Mouse (Mus musculus): ENCODE results near the gene Epb41l1.
"Not testable (repeated sequence)": the region's sequence is repeated elsewhere in the genome, so short reads cannot be mapped to it uniquely, and the experiment has no call there.

Epb41l1 gene

GRCm38 (mm10) chr2:156420694-156421380 is at the start of gene Epb41l1:
Epb41l1 (plus strand) TSS chr2:156420909.
- DNase-seq (ENCODE audit: low spot score in 2 of 2): peak in 1 of 2 experiments; percentile 50

DNA sequence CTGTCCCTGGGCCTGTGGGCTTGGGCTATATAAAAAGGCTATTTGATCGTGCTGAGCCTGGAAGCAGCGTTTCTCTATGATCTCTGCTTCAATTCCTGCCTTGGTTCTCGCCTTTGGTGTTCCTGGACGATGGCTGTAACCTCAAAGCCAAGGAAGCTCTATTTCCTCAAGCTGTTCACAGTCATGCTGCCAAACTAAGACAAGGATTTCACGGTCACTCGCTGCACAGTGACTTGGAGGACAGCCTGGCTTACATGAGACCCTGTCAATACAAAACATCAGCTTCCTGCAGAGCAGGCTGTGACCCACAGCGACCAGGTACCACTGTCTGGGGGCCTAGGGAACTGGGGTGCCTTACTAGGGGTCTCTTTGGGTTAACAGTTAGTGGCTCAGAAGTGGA is 43.8 kb upstream of the Epb41l1 start:
- DNase-seq (ENCODE audit: low spot score in 2 of 2): no peak

DNA sequence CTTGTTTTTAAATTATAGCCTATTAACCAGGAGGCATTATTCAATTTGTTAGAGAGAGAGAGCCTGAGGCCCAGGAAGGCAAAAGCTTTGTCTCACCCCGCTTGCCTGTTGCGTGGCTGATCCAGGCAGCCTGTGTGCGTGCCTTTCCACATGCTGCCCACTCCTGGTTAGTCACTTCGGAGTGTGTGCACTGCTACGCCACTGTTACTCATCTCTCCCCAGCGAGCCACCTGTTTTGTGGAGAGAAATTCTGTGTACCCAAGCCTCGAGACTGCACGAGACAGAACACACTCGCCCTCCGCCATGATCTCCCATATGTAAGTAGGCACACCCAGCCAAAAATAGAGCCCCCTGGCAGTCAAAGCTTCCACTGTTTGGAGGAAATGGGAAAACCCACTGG is 40.8 kb upstream of the Epb41l1 start:
- DNase-seq (ENCODE audit: low spot score in 2 of 2): no peak

DNA sequence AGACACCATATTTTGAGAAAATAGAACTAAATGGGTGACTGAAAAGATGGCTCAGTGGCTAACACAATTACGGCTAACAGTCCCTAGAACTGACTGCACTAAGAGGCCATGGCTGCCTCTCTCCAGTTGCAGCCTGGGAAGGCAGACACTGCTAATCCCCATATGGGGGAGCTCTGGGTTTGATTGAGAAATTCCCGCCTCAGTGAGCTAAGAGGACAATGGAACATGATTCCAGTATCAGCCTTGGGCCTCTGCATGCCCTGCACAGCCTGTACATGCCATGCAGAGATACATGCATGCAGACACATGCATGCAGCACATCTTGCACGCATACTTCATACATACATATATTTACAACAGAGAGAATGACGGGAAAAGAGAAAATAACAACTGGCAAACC is 39.4 kb upstream of the Epb41l1 start:
- DNase-seq (ENCODE audit: low spot score in 2 of 2): no peak

GRCm38 (mm10) chr2:156392461-156393154 is 28.1 kb upstream of the Epb41l1 start:
- DNase-seq (ENCODE audit: low spot score in 2 of 2): peak; percentile 73 to 79

DNA sequence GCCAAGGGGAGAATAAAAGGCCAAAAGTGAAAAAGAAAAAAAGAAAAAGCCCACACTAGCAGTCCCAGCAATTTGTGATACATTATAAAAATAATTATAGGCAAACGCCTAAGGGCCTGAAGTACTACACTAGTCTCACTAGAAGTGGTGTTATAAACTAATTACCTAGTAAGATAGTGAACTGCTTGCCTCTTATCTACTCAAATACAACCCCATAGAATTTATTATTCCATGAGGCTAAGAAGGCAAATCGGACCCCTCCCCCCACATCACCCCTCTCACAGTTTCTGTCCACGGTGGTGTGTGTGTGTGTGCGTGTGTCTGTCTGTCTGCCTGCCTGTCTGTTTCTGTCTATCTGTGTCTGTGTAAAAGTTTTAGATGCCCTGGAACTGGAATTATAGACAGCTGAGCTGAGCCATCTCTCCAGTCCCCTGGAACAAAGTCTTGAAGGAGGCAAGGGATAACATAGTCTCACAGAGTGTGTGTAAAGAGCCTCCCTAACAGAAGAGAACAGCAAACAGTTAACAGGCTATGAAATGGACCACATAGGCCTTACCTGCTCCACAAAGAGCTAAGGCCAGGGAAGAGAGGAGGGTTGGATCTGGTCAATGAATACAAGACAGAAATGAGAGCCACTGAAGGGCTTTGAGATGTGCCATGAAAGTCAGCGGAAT is 27.4 kb upstream of the Epb41l1 start:
- no peak for DNase-seq (ENCODE audit: low spot score in 2 of 2)

DNA sequence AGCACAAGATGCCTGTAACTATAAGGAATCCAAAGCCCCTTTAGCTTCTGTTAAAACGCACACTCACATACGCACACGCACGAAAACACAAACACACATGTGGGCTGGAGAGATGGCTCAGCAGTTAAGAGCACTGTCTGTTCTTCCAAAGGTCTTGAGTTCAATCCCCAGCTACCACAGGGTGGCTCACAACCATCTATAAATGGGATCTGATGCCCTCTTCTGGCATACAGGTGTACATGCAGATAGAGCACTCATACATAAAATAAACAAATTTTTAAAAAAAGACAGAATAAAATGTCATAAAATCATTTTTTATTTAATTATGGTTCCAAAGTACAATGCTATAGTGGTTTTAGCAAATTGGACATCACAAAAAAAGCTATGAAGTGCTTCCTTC is 26.4 kb upstream of the Epb41l1 start:
- no peak for DNase-seq (ENCODE audit: low spot score in 2 of 2)

DNA sequence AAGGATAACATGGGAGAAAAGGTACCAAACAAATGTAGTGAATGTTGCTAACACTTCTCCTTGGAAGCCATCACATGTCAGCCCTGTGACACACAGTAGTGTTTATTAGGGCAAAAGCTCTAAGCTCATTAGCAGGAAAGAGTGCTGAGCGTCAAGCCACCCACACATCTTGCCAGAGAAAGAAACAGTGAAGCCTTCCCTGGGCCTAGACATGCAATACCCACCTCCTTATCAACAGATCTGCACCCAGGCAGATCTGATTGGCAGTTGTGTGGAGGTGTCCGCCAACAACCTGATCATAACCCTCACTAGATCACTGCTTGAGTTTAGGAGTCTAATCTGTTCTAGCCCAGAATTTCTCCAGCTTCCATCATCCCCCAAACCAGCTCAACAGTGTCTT is 24.6 kb upstream of the Epb41l1 start:
- DNase-seq (ENCODE audit: low spot score in 2 of 2): no peak

DNA sequence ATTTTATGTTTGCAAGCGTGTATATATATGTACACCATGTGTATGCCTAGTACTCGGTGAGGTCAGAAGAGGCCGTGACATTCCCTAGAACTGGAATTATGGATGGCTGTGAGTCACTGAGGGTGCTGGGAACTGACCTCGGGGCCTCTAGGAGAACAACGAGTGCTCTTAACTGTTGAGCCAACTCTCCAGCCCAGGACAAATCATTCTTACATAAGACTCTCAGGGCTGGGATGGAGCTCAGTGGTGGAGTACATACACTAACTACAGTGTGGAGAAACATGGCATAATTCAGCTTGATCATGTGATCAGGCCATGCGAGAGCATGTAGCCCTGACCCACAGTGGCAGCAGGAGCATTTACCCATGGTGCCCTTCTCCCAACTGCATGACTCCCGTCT is 22.7 kb upstream of the Epb41l1 start:
- DNase-seq (ENCODE audit: low spot score in 2 of 2): no peak

- no peak for DNase-seq (ENCODE audit: low spot score in 2 of 2)
These were observed 21.2 kb upstream of the Epb41l1 start for GRCm38 (mm10) chr2:156399485-156399884.

DNA sequence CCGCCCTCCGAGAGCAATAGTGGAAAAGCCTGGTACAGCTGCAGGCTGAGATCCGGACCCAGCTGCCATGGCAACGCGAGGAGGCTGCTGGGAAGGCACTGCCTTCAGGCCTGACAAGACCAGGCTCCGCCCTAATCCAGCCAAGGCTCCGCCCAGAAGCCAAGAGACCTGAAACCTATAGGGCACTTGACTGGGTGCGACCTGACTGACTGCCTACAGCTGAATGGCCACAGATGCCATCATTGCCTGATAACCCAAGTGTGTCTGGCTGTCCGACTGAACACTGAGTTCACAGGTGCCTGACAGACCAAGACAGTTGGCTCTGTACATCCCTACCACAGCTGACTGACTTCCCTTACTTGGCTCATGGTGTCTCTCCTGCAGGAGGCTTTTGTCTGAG is 19.4 kb upstream of the Epb41l1 start:
- no peak for DNase-seq (ENCODE audit: low spot score in 2 of 2)

DNA sequence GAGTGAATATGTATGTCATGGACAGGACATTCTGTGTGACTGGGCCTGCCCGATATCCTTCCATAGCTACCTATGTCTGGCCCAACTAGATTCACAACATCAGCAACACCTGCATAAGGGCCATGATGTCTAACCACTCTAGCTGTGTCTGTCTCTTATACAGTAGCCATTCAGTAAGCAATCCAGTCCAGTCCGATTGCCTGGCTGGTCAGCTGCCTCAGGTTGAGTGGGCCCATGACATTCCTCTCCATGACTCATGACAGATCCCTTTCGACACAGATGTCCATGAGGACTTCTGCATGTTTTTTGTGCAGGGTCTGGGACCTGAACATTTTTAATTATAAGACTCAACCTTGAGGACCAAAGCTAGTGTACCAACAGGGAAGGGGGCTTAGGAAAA is 18.7 kb upstream of the Epb41l1 start:
- no peak for DNase-seq (ENCODE audit: low spot score in 2 of 2)

- no peak for DNase-seq (ENCODE audit: low spot score in 2 of 2)
These were observed 13.7 kb upstream of the Epb41l1 start for GRCm38 (mm10) chr2:156406987-156407386.

DNA sequence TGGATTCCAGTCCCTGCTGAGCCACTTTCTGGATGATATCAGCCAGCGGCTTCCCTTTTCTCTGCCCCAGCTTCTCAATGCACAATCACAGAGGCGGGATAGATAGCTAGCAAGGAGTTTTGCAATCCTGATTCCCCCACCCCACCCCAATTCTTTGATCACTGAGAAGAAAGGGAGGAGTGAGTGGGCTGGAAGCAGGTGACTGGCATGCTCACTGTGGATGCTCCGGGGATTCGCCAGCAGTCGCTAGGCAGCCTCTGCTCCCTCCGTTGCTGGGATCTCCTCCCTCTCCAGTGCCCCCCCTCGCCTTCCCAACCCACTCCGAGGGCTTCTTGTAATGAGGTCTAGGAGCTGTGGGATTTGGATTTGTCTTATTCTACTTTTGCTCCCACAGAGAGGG is 12.5 kb upstream of the Epb41l1 start:
- DNase-seq (ENCODE audit: low spot score in 2 of 2): no peak

GRCm38 (mm10) chr2:156411348-156411747 is 9.4 kb upstream of the Epb41l1 start:
- not testable (repeated sequence) for DNase-seq (ENCODE audit: low spot score in 2 of 2)

DNA sequence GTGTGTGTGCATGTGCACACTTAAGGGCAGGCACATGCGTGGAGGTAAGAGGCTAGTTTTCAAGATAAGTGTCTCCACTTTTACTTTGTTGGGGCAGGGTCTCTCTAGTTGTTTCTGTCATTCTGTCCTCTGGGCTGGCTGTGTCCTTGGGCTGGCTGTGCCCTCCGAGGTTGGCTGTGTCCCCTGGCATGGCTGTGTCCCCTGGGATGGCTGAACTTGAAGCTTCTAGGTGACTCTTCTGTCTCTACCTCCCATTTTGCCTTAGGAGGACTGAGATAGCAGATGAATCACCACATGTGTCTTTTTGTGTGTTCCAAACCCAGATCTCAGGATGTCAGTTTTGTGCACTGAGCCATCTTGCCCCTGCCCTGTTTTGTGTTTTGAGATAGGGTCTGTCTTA is 5.7 kb upstream of the Epb41l1 start:
- no peak for DNase-seq (ENCODE audit: low spot score in 2 of 2)

- DNase-seq (ENCODE audit: low spot score in 2 of 2): no peak
These were observed 5.0 kb upstream of the Epb41l1 start for GRCm38 (mm10) chr2:156415674-156416073.

GRCm38 (mm10) chr2:156417194-156417593 is 3.5 kb upstream of the Epb41l1 start:
- no peak for DNase-seq (ENCODE audit: low spot score in 2 of 2)

- DNase-seq (ENCODE audit: low spot score in 2 of 2): no peak
These were observed 2.2 kb upstream of the Epb41l1 start for GRCm38 (mm10) chr2:156418467-156418866.

DNA sequence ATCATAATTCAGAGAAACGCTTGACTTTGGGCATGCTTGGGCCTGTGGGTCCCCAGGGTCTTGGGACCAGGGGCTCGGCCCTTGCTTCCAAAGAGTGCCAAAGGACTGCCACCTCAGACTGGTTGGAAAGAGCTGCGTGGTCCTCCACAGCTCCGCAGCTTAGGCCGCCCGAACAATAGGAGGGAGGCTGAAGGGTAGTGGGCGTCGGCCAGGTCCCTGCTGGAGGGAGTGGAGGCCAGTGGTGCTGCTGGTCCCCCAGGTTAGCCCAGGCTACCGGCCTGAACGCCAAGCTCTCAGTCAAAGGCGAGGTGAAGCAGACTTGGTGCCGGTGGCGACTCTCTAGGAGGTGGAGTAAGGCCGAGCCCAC is 399 bp upstream of the Epb41l1 start:
- DNase-seq (ENCODE audit: low spot score in 2 of 2): no peak

DNA sequence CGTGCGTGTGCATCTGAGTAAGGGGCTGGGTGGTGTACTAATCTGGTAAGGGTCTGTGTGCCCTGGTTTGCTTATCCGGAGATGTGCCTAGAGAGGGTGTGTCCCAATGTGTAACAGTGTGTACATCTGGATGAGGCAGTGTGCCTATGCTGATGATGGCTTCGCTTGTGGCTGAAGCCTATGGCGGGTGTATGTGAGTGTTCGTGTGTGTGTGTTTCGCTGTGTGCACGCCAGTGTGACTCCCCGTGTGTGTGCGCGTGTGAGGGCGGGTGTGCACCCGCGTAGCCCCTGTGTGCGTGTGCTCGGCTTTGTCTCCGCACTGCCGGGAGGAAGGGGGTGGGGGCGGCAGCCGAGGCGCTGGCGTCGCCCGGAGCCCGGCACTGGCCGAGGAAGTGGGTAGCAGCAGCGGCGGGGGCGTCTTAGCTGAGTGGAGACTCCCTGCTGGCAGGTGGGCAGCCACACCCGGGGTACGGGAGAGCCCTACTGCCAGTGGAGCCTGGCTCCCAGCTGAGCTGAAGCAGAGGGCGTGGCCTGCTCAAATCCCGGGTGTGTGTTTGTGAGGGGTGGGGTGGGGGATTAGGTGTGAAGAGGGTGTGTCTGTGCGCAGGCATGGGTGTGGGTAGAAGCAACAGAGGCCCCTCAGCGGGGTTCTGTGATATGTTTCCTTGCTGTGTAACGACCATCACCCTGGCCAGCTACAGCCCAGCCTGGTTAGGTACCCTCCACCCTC is 837 bp downstream of the Epb41l1 start:
- DNase-seq (ENCODE audit: low spot score in 2 of 2): no peak

- no peak for DNase-seq (ENCODE audit: low spot score in 2 of 2)
These were observed 1.9 kb downstream of the Epb41l1 start for GRCm38 (mm10) chr2:156422631-156423030.
